Mouse (Mus musculus): ENCODE measurements around the gene Kat14. TPM values are rescaled to one million over a fixed set of nuclear protein-coding genes. Genes with fewer than 3 reads are reported as not detected.

The Kat14 gene
- total RNA-seq, 2 experiments from 2014 or later, result 38.0 to 39.6 TPM

DNA sequence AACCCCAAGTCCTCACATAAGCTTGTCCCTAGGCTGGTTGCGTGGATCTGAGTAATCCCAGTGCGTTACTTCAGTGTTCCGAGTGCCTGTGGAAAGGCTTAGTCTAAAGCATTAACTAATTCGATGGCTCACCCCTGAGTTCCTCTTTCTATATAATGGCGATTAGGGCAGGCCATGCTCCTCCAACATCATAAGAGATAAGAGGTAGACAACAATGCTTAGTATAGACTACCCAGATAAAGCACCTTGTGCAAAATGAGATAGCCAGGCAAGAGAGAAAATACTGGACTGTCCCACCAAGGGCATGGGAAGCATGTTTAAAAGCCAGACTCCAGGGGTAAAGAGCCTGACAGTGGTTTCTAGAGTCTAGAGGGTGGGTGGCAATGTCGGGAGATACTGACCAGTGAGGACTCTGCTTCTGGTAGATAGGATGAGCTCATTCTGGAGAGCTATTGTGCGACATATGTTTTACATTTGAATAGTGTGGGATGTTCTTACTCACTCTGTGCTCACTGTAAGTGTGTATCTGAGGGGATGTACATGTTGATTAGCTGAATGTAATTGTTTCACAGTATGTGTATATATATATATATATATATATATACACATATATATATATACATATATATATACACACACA, 77.7 kb downstream of the Kat14 start:
- DNase-seq (ENCODE audit: low spot score in 2 of 2), result no peak

DNA sequence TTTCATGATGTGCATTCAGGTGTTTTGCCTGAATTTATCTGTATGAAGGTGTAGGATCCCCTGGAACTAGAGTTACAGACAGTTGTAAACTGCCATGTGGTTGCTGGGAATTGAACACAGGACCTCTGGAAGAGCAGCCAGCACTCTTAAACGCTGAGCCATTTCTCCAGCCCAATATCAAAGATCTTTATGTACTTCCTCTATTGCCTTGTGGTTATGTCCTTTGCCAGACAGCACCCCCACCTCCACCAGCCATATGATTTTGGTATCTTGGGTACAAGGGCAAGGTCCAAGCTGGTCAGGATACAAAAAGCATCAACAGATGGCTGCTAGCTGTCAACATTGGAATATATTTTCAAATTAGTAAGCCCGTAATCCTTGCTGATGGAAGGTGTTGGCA, 81.6 kb downstream of the Kat14 start:
- DNase-seq (ENCODE audit: low spot score in 2 of 2), result no peak

DNA sequence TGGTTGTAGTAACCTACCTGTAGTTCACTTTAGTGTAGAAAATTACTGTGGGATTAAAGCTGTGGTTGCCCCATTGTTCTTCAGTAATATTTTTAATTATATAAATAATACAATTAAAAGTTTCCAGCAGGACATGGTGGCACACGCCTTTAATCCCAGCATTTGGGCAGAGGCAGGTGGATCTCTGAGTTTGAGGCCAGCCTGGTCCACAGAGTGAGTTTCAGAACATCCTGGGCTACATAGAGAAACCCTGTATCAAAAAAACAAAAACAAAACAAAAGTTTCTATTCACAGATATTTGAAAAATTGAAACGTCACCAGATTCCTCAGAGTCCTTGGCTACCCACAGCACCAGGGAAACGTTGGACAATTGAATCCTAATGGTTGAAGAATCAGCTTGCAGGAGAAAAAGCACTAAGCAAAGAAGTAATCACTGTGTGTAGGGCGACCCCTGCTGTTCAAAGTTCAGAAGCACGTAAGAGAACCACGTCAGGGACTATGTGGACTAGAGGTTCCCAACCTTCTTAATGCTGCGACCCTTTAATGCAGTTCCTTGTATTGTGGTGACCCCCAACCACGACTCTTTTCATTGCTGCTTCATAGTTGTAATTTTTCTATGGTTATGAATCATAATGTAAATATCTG, 83.7 kb downstream of the Kat14 start:
- DNase-seq (ENCODE audit: low spot score in 2 of 2), result peak; percentile 85 to 90

Other genes with a start within 250 kb of the Kat14 start
- 1 to 10 TPM; 5.7 to 6.8 TPM for gene Mgme1, start 98.3 kb upstream of the Kat14 start, total RNA-seq (2021)
- gene Snx5, start 98.1 kb upstream of the Kat14 start, total RNA-seq (2021), result 10 to 100 TPM; 75.9 to 77.8 TPM
- gene Ovol2, start 36.8 kb upstream of the Kat14 start, total RNA-seq (2021), result 10 to 100 TPM in 1 of 2 experiments, 1 to 10 TPM in 1; 9.8 to 11.1 TPM
- 10 to 100 TPM in 1 of 2 experiments, 1 to 10 TPM in 1; 3.2 to 11.0 TPM for gene Pet117, start within 50 bp of the Kat14 start, total RNA-seq (2021)
- gene Dzank1, start 158.4 kb downstream of the Kat14 start, total RNA-seq (2021), result 100 to 1,000 TPM; 174 to 199 TPM
- gene Polr3f, start 158.7 kb downstream of the Kat14 start, total RNA-seq (2021), result 10 to 100 TPM; 22.1 to 22.5 TPM
- gene Rbbp9, start 181.9 kb downstream of the Kat14 start, total RNA-seq (2021), result 10 to 100 TPM; 26.6 to 27.4 TPM
- 10 to 100 TPM; 48.2 to 51.4 TPM for gene Sec23b, start 187.2 kb downstream of the Kat14 start, total RNA-seq (2021)
- 10 to 100 TPM; 50.1 to 51.4 TPM for gene Smim26, start 225.1 kb downstream of the Kat14 start, total RNA-seq (2021)
- gene Dtd1, start 230.9 kb downstream of the Kat14 start, total RNA-seq (2021), result 10 to 100 TPM; 65.0 to 68.2 TPM

Measured in left cerebral cortex, adult 18-20 months (tissue).